Comparison of ENCODE assay signal across 13 mouse cellular contexts in genomic region chr15:42068207-42068831, GRCm38 (mm10).
A peak's percentile ranks its signal among the peaks of the same experiment; 100 is the strongest.
DNase-seq lines count a peak whose midpoint lies in the region; ATAC-seq and TF ChIP-seq lines count a peak whose summit lies in the region.
"Had no signal": no experiment of that assay in that cellular context is flagged by ENCODE, and none has a peak within 500 bp of the region (broad histone marks: within the 10 kb centered on the region; RNA-seq: fewer than 3 reads in every experiment).

No protein-coding gene starts in this region.

- H3K36me3 ChIP-seq in lung, embryonic 14.5 days (ENCODE audit: insufficient read depth): no peaks in the 10 kb centered on the region
- no peaks in the 10 kb centered on the region for H3K36me3 ChIP-seq in forebrain, embryonic 16.5 days (ENCODE audit: control insufficient read depth, insufficient read depth)
- H3K36me3 ChIP-seq: heart, embryonic 15.5 days; kidney, embryonic 15.5 days; neural tube, embryonic 12.5 days had no signal

- no peaks in the 10 kb centered on the region for H3K27me3 ChIP-seq in lung, embryonic 14.5 days (ENCODE audit: insufficient read depth, low read length)
- no peaks in the 10 kb centered on the region for H3K27me3 ChIP-seq in forebrain, embryonic 16.5 days (replicated peaks; ENCODE audit: control insufficient read depth, insufficient read depth, low read length)
- H3K27me3 ChIP-seq: heart, embryonic 15.5 days; kidney, embryonic 15.5 days; neural tube, embryonic 12.5 days had no signal

- 66% methylated on average over 5 of the region's 5 CpGs for WGBS in lung, embryonic 14.5 days
- WGBS in lung, adult 2 months: 74% methylated on average over 5 of the region's 5 CpGs
- WGBS in forebrain, embryonic 16.5 days: 24% methylated on average over 5 of the region's 5 CpGs

- TF ChIP-seq CTCF in lung, embryonic 14.5 days (IDR thresholded peaks at IDR 0.05; ENCODE audit: low read depth): no peak
- TF ChIP-seq CTCF in lung, adult 2 months (IDR thresholded peaks at IDR 0.05; ENCODE audit: insufficient read depth, low read length): no peak

- ATAC-seq in lung, embryonic 14.5 days (ENCODE audit: insufficient read depth): no peak
- peak; percentile 89 for ATAC-seq in forebrain, embryonic 16.5 days

- H3K27ac ChIP-seq in lung, embryonic 14.5 days (ENCODE audit: low read depth): no peak overlapping the region
- H3K27ac ChIP-seq in forebrain, embryonic 16.5 days (ENCODE audit: low read length): no peak overlapping the region
- H3K27ac ChIP-seq: heart, embryonic 15.5 days; kidney, embryonic 15.5 days; liver, embryonic 14.5 days; neural tube, embryonic 12.5 days; stomach, postnatal 0 days had no signal

- peak; percentile 25 for DNase-seq in lung, embryonic 14.5 days
- DNase-seq in lung, adult 2 months: no peak
- peak; percentile 87 to 94 for DNase-seq in cerebellum, postnatal 14 days
- peak; percentile 78 for DNase-seq in retina, postnatal 1 day
- no peak for DNase-seq in frontal cortex, postnatal 10 days (ENCODE audit: low spot score in 2 of 2)
- DNase-seq in frontal cortex, postnatal 25 days (ENCODE audit: low spot score in 2 of 2): no peak
- no peak for DNase-seq in adrenal gland, postnatal 36 days

- H3K4me1 ChIP-seq in lung, embryonic 14.5 days (ENCODE audit: insufficient read depth): no peaks in the 10 kb centered on the region
- H3K4me1 ChIP-seq in lung, adult 2 months (ENCODE audit: control insufficient read depth, insufficient read depth, low read length): no peaks in the 10 kb centered on the region
- H3K4me1 ChIP-seq in forebrain, embryonic 16.5 days (replicated peaks; ENCODE audit: control insufficient read depth, insufficient read depth, low read length): peaks cover 5% of the 10 kb centered on the region
- H3K4me1 ChIP-seq: heart, embryonic 15.5 days; kidney, embryonic 15.5 days; neural tube, embryonic 12.5 days had no signal

- no peak overlapping the region for H3K9ac ChIP-seq in lung, embryonic 14.5 days
- no peak overlapping the region for H3K9ac ChIP-seq in forebrain, embryonic 16.5 days (replicated peaks; ENCODE audit: low read depth, low read length)
- H3K9ac ChIP-seq: heart, embryonic 15.5 days; kidney, embryonic 15.5 days; liver, embryonic 14.5 days; neural tube, embryonic 12.5 days had no signal

- H3K9me3 ChIP-seq in lung, embryonic 14.5 days (ENCODE audit: low read depth, low read length): no peaks in the 10 kb centered on the region
- H3K9me3 ChIP-seq in forebrain, embryonic 16.5 days (ENCODE audit: control insufficient read depth, low read length): no peaks in the 10 kb centered on the region
- H3K9me3 ChIP-seq: heart, embryonic 15.5 days; kidney, embryonic 15.5 days; neural tube, embryonic 12.5 days had no signal

- no peak for TF ChIP-seq POLR2A in lung, adult 2 months (IDR thresholded peaks at IDR 0.05; ENCODE audit: borderline replicate concordance, extremely low read depth, low read depth, low read length)

- no peak overlapping the region for H3K4me2 ChIP-seq in lung, embryonic 14.5 days
- H3K4me2 ChIP-seq in forebrain, embryonic 16.5 days (ENCODE audit: low read length): no peak overlapping the region
- H3K4me2 ChIP-seq: heart, embryonic 15.5 days; kidney, embryonic 15.5 days; neural tube, embryonic 12.5 days had no signal

- H3K4me3 ChIP-seq in lung, embryonic 14.5 days (ENCODE audit: low read depth, low read length): no peak overlapping the region
- H3K4me3 ChIP-seq in lung, adult 2 months (replicated peaks; ENCODE audit: extremely low read depth, low read depth, low read length): no peak overlapping the region
- H3K4me3 ChIP-seq in forebrain, embryonic 16.5 days (replicated peaks; ENCODE audit: low read length): no peak overlapping the region
- H3K4me3 ChIP-seq: heart, embryonic 15.5 days; kidney, embryonic 15.5 days; neural tube, embryonic 12.5 days had no signal

Comparison
In these comparisons a context has a peak if more than half of its experiments do, and no peak if none do; other contexts are left out.
1. DNase-seq: peak in lung, embryonic 14.5 days (single experiment), cerebellum, postnatal 14 days (2 of 2) and retina, postnatal 1 day (single experiment); none in lung, adult 2 months (single experiment), frontal cortex, postnatal 10 days (0 of 2), frontal cortex, postnatal 25 days (0 of 2) and adrenal gland, postnatal 36 days (0 of 2).